Mouse (Mus musculus): ENCODE results near the gene Rimbp2. TPM values are rescaled to one million over a fixed set of nuclear protein-coding genes. Genes with fewer than 3 reads are reported as not detected.
A peak's percentile ranks its signal among the peaks of the same experiment; 100 is the strongest.

Gene Rimbp2
- total RNA-seq, 4 experiments from 2014 or later = 0.09 TPM; not detected in 3

DNA sequence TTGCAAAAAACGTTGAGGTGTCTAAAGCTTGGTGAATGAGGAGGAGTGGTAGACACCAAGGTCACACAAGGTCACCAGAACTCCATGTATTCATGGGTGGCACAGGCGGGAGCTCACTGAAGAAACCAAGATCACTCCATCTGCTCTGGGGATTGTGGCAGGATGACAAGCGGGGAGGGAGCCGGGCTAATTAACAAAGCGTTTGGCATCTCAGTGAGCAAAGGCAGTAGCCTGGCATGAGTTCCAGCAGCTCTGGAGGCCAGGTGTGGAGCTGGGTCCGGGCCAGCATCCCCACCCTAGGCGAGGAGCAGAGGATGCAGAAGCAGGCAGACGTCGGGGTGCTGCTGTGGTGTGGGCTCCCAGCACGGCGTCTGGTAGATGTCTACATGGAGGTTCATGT, 108.3 kb downstream of the Rimbp2 start:
- DNase-seq (ENCODE audit: low spot score) = no peak

DNA sequence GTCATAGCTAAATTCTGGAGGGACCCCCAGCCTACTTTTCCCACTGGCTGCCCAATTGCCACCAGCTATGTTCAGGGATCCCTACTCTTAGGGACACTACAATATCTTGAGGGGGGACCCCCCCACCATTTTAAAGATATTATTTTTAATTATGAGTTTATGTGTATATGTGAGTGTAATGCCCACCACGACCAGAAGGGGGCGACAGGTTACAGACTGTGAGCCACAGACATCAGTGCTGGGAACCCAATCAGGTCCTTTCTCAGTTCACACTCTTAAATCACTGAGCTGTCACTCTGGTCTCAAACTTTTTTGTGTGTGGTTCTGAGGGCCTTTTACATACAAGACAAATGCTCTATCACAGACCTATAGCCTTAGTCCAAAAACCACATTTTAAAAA, 109.3 kb downstream of the Rimbp2 start:
- DNase-seq (ENCODE audit: low spot score) = no peak

DNA sequence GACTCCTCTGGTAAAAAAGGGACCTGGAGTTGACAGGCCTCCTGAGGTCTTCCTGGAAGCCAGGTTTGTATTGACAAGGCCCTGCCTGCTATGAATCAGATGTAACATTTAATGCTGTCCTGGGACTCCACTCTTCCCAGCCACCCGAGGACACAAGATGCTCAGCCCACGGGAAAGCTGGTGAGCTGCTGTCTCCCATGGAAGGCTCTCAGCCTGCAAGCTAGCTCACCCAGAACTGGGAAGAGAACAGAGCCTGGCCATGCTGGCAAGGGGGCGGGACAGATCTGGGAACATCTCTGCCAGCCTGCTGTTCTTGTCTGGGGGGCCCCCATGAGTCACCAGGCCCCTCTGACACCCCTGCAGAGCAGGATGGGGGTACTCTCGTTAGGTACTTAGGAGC, 111.7 kb downstream of the Rimbp2 start:
- no peak for DNase-seq (ENCODE audit: low spot score)

DNA sequence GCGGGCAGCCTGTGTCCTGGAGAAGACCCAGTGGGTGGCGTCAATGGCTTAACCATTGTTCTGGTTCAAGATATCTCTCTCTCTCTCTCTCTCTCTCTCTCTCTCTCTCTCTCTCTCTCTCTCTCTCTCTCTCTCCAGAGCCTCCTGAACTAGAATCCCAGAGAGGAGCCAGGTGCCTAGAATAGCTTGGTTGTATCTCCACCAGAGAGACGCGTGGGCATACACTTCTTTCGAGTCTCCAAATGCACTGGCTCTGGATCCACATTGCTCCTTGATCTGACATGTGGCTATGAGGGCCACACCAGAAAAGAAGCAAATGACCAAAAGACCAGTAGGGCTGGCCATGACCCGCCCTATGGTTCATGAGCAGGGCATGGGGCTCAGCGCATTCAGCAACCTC, 116.2 kb downstream of the Rimbp2 start:
- DNase-seq (ENCODE audit: low spot score) = no peak

DNA sequence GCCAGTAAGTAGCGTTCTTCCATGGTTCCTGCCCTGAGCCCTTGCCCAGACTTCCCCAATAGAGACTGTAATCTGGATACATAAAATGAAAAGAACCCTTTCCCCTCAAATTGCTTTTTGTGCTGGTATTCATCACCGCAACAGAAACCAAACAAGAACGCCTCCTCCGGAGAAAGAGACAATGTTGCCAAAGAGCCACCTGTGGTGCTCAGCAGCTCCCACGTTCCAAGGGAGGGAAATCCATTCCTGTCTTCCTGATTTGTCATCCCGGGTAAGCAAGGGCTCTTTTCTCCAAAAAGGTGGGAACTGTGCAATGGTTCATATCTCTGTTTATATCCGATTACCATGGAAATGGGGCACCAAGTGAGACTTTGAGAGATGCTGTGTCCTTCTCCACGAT, 119.2 kb downstream of the Rimbp2 start:
- no peak for DNase-seq (ENCODE audit: low spot score)

DNA sequence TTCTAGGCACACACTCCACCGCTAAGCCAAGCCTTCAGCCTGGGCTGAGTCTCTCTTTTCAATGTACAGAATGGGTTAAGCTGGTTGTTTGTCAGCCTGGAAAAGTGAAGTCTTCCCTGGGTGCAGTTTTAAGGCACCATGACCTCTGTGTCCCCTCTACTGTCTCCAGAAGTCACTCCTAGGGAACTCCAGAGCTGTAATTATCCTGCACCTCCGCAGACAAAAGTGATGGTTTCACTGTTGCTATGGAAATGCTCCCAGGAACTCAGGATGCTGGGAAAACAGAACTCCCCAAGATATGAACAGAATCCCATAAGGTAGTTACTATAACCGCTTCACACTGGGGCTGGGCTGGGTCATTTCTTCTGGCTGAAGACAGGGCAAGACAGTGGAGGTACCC, 130.4 kb downstream of the Rimbp2 start:
- DNase-seq (ENCODE audit: low spot score) = no peak

DNA sequence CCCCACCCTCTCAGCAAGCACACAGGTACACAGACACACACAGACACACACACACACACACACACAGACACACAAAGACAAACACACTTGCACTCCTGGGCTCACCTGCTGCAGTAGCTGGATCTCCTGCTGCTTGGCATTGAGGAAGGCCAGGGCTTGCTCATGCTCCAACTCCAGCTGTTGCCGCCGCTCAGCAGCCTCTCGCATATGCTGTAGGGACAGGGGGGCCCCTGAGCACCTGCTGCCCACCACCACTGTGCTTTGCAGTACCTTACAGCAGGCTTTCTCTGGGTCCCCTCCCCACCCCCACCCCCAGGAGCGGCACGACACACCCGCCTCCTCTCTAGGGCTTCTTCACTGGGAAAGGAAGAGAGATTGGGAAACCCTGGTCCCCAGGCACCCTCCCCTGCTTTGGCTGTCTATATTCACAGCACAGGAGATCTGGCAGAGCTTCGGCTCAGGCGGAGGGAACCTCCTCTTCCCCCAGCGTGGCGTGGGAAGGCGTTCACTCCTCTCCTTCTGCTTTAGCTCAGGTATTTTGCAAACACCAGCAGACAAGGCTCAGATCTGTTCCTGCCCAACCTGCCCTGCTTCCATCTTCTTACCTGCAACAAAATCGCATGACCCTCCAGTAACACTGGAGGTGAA, 133.5 kb downstream of the Rimbp2 start:
- DNase-seq (ENCODE audit: low spot score) = no peak

DNA sequence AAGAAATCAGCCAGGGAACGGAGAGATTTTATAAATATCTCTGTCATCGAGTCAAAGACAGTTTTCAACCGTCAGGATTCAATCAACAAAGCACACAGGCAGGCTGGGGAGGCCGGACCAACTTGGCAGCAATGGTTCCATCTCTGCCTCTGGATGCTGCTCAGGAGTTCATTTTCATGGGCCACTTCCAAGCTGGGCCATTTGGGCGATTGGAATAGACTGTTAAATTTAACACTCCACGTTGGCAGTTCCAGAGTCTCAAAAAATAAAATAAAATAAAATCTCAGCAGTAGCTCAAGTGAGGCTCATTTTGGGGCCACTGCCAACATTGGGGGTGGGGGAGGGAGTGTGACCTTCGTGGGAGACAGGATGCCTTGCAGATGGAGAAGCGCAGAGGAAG, 137.7 kb downstream of the Rimbp2 start:
- DNase-seq (ENCODE audit: low spot score) = no peak

DNA sequence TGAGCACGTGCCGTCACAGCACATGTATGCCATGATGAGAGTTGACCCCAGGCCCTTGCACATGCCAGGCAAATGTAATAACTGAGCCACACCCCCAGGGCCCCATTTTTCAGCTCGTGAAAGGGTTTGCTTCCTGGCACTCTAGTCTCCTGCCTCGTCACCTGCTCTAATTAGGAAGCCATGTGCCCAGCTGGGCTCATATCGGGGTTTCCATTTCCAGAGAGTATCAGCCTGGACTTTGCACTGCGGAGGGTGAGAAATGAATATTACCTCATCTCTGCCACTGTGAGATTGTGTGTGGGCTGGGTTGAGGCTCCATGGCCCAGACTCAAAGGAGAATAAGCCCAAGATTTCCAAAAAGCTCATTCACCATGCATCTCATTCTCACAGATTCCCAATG, 138.2 kb downstream of the Rimbp2 start:
- no peak for DNase-seq (ENCODE audit: low spot score)

DNA sequence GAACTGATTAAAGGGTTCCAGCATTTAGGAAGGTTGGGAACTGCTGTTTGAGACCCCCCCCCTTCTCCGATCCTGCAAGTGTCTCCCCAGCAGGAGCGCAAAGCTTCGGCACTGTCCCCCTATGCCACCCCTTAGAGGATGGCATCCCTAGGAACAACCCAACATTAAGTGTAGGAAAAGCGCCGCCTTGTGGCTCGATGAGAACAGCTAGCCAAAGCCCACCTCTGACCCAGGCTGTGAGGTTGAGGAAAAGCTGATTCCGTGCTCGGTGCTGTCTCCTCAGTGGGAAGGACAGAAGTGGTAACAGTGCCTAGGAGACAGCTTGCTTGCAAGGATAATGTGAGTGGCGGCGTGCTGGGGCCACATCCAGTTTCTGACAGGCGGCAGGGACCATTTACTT, 140.2 kb downstream of the Rimbp2 start:
- no peak for DNase-seq (ENCODE audit: low spot score)

DNA sequence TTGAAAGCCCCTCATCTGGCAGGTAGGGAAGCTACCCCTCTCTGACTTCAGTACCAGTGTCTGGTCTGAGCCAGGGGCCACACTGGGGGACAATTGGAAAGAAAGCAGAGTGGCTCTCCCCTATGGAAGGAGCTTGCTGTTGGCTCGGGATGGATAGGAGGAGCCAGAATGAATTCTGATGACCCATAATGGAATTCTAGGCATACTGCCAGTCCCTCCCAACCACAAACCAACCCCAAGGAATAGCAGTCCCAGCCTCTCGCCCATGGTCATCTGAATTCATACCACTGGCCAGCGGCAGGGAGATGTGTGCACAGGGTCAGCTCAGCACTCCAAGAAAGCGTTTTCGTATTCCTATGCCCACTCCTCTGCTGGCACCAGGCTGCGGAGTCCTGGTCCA, 141.9 kb downstream of the Rimbp2 start:
- no peak for DNase-seq (ENCODE audit: low spot score)

DNA sequence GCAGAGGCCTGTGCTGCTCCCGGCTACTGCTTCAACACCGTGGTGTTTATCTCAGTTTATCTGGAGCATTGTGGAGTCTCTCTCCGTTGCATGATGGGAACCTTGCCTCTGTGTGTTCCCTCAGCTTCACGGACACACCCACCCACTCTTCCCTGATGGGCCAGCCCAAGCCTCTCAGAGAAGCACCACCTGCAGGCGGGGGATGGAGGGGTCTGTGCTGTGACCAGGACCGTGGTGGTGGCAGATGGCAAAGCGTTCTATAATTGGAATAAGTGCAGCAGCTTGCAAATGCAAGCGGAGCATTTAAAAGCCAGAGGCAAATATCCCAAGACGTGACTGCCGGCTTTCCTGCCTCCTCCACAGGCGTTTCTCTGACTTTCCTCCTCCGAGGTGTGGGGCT, 143.3 kb downstream of the Rimbp2 start:
- no peak for DNase-seq (ENCODE audit: low spot score)

DNA sequence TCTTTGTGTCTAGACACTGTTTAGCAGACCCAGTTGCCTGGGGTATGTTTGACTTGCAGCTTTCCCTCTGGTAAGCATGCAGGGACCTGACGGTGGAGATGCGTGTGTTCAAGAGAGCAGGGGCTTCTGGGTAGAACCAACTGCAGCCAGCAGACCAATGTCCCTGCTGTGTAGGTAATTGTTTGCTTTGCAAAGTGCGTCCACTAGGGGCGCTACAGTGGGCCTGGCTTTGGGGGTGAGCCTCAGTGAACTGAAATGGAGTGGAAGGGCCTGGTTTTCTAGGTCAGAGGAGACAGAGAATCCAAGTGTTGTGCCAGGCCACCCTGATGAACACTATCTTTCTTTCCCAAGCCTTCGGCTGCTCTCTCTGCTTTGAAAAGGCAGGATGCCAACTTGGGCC, 143.9 kb downstream of the Rimbp2 start:
- DNase-seq (ENCODE audit: low spot score) = no peak

DNA sequence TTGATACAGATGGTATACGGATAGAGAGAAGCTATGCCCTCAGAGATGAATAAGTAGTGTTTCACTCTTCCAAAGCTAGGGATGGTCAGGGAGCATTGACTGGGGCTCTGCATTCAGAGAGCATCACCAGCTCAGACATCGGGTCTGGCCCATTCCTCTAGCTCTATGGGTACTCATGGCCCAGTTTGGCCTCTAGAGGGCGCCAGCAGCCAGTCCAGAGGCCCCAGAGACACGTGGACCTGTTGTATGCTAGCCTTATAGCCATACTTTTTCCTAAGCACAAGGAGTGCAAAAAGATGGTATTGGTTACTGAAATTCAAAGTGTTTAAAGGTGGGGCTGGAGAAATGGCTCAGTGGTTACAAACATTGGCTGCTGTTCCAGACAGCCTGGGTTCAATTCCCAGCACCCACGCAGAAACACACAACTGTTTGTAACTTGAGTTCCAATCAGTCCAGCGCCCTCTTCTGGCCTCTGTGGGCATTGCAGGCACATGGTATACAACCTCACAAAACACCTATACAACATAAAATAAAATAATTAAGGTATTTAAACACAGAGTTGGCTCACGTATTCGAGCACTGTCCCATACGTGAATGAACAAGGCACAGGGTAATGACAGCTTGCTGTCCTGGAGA, 144.6 kb downstream of the Rimbp2 start:
- no peak for DNase-seq (ENCODE audit: low spot score)

DNA sequence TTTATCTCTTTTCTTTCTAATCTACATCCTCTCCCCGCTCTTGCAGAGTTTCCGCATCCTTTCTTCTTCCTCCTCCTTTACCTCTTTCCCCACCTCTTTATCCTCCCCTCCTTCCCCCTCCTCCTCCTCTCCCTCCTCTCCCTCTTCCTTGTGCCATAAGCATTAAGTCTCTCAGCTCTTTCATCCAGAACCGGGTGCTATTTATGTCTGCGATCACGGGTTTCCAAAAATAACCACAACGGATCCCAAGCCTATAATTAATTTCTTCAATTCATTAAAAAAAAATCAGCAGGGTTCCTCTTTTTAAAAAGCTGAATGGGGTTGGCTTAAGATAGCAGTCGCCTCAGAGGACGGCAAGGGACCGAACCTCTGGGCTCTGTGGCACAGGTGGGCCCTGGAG, 145.9 kb downstream of the Rimbp2 start:
- no peak for DNase-seq (ENCODE audit: low spot score)

DNA sequence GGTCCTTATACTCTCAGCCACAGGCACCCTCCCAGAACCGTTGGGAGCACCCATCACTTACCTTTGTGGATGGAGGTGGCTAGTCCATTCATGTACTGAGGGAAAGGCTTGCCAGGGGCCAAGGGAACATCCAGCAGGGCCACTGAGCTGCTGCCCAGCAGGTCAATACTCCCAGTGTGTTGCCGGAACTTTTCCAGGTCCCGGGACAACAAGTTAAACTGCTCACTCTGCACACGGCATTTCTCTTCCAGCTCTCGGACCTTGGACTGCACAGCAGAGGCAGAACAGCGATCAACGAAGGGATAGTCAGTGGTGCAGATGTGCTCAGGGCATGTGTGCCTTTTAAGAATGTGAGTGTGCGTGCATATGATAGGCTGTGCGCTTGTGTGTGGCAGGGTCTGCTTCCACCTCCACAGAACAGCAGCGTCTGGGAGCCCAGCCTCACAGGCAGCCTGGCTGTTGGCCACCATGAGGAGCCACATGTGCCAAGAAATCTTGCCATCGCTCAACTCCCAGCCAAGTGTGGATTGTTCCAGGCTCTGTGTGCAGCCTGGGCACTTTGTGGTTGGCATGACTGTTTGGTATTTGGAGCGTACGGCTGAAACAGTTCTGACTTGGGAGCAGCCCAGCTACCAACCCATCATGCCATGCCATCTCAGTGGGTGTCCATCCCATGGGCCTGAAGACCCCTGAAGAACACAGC, 146.8 kb downstream of the Rimbp2 start:
- DNase-seq (ENCODE audit: low spot score) = peak; percentile 7

DNA sequence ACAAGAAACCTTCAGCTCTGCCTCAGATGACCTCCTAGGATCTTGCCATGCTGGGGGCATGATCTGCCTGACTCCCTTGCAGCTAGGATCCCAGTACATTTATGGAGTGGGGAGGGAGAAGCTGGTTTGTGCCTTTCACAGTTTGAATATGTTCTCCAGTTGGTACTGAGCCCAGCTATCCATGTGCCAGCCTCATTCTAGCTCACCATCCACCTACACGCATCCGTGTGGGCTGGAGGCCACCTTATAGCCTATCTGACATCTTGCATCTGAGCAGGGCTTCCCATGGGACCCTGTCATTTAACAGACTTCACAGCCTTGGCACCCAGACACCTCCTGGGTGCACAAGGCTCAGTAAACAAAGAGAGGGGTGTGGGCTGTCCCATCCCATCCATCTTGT, 148.2 kb downstream of the Rimbp2 start:
- no peak for DNase-seq (ENCODE audit: low spot score)

DNA sequence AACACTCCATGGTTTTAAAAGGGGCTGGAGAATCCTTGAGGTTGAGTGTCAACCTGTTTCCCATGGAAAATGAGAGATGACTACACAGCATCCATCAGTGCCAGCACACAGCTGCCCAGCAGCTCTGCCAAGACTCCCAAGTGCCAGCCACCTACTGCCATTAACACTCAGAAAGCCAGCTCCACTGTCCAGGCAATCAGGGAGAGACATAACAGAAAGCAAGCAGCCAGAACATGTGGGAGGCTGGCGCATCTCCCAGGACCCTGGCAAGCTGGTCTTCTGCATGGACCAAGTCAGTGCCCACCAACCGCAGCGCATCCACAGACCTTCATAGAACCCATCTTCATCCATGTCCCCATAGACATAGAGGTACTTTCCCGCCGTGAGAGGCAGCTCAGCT, 152.7 kb downstream of the Rimbp2 start:
- DNase-seq (ENCODE audit: low spot score) = no peak

DNA sequence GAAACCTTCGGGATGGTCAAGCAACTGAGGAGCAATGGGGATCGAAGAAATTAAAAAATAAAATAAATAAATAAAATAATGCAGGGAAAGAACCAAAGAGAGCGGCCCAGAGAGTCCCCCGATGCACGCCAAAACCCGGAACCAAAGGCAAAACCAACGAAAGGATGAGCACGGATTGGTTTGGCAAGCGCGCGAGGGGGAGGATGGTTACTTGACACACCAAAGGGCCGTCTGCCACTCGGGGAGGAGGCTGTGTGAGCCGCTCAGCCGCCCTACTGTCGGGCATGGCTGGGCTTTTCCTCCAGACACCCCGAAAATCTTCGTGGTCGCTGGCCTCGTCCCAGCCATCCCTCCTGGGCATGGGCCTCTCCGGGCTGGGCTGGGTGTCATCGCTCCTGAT, 171.7 kb downstream of the Rimbp2 start:
- DNase-seq (ENCODE audit: low spot score) = no peak

DNA sequence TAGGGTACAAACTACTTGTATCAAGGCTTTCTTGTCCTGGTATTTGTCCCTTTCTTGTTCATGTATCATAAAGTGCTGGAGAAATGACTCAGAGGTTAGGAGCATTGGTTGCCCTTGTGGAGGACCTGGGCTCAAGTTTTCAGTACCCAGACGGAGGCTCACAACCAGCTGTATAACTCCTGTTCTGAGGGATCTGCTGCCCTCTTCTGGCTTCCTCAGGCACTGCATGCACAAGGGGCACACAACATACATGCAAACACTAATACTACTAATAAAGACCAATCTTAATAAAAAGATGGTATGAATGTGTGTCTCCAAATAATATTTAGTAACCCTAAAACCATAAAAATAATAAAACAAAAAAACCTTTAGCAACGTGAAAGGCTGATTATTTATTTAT, 176.9 kb downstream of the Rimbp2 start:
- DNase-seq (ENCODE audit: low spot score) = no peak

DNA sequence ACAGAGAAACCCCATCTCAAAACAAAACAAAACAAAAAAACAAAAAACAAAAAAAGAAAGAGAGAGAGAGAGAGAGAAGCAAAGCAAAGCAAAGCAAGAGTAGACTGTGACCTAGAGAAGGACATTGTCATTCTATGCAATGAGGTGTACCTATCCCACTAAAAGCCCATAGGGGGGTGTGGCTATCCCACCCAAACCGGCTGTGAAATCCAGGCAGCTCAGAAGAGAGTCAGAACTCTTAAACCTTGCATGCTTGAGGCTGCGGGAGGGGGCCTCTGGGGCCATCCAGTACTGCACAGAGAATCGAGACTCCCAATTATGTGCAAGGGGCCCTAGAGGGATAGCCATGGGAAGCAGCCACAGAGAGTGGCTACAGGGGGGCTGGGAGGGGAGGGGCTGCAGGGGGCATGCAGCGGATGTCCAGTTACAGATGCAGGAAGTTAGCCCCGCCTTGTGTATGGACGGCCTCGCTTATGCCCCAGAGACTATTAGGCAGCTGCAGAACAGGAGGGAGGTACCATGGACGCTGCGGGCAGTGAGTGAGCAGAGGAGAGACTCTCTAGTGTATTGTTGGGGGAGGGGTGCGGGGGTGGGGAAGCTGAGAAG, 184.2 kb downstream of the Rimbp2 start:
- no peak for DNase-seq (ENCODE audit: low spot score)

DNA sequence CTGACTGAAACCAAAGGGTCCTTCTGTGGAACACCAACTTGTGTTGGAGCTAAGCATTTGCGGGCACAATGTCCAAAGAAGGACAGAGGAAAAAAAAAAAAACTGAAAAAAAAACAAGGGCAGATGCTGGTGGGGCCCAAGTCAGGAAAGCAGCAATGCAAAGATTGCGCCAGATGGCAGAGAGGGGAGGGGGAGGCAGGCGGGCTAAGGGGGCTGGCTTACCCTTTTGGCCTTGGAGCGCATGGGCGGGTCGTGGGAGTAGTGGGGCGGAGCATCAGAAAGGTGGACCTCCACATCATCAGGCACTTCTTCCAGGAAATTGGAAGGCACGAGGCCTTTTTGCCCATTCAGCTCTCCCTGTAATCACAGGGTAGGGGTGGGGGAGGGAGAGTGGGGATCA, 192.2 kb downstream of the Rimbp2 start:
- DNase-seq (ENCODE audit: low spot score) = no peak

DNA sequence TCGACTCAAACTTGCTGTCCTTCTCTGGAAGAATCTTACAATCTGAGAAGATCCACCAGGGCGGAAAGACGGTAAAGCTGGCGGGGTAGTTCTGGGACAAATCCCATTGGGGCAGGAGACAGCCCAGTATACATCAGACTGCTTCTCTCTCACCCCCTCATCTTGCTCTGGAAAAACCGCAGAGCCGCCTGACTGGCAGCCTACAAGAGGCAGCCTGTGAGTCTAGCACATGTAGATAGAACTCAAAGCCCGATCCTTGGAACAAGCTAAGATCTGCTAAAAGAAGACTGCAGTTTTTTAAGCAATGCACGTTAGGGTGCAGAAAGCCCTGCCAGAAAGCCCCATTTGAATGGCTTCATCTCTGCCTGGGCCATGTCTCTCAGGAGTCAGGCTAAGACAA, 207.0 kb downstream of the Rimbp2 start:
- no peak for DNase-seq (ENCODE audit: low spot score)

All from heart, adult 8-10 months (tissue).